In genomic region chr13:56615864-56616263, GRCm38 (mm10) we compare ENCODE assay signal across 10 mouse cellular contexts. TPM values are rescaled to one million over a fixed set of nuclear protein-coding genes. Genes with fewer than 3 reads are reported as not detected.
DNase-seq lines count a peak whose midpoint lies in the region; ATAC-seq and TF ChIP-seq lines count a peak whose summit lies in the region.
"Had no signal": no experiment of that assay in that cellular context is flagged by ENCODE, and none has a peak within 500 bp of the region (broad histone marks: within the 10 kb centered on the region; RNA-seq: fewer than 3 reads in every experiment).

No protein-coding gene starts in this region.

- no peak overlapping the region for H3K9ac ChIP-seq in hindbrain, embryonic 14.5 days
- H3K9ac ChIP-seq in hindbrain, embryonic 13.5 days: no peak overlapping the region
- no peak overlapping the region for H3K9ac ChIP-seq in midbrain, embryonic 15.5 days

- TF ChIP-seq POLR2A in brain, embryonic 14.5 days (IDR thresholded peaks at IDR 0.05; ENCODE audit: borderline replicate concordance, extremely low read depth, insufficient read depth, insufficient read length, poor library complexity, severe bottlenecking): no peak

- no peak overlapping the region for H3K4me2 ChIP-seq in hindbrain, embryonic 14.5 days (replicated peaks)
- H3K4me2 ChIP-seq in hindbrain, embryonic 13.5 days: no peak overlapping the region
- no peak overlapping the region for H3K4me2 ChIP-seq in midbrain, embryonic 15.5 days

- H3K27me3 ChIP-seq in hindbrain, embryonic 14.5 days (ENCODE audit: control insufficient read depth, insufficient read depth, low read length): no peaks in the 10 kb centered on the region
- H3K27me3 ChIP-seq in hindbrain, embryonic 13.5 days: peaks cover 24% of the 10 kb centered on the region
- 0 out of 2 replicates have a peak, but pooled peaks cover 2% of the 10 kb centered on the region for H3K27me3 ChIP-seq in limb, embryonic 10.5 days (ENCODE audit: low read depth, poor library complexity, severe bottlenecking)
- H3K27me3 ChIP-seq in midbrain, embryonic 15.5 days (replicated peaks): peaks cover 10% of the 10 kb centered on the region

- no peaks in the 10 kb centered on the region; the same call in 1 of the 2 replicates for H3K4me1 ChIP-seq in hindbrain, embryonic 14.5 days (replicated peaks; ENCODE audit: control insufficient read depth, insufficient read depth, low read length)
- H3K4me1 ChIP-seq in hindbrain, embryonic 13.5 days (replicated peaks): peaks cover 30% of the 10 kb centered on the region
- H3K4me1 ChIP-seq in limb, embryonic 10.5 days: peaks cover 89% of the 10 kb centered on the region
- peaks cover 7% of the 10 kb centered on the region; the same call in 1 of the 2 replicates for H3K4me1 ChIP-seq in midbrain, embryonic 15.5 days

- no peak overlapping the region for H3K4me3 ChIP-seq in hindbrain, embryonic 14.5 days (replicated peaks; ENCODE audit: low read length)
- no peak overlapping the region for H3K4me3 ChIP-seq in hindbrain, embryonic 13.5 days
- no peak overlapping the region for H3K4me3 ChIP-seq in limb, embryonic 10.5 days
- no peak overlapping the region for H3K4me3 ChIP-seq in midbrain, embryonic 15.5 days

- ATAC-seq in hindbrain, embryonic 14.5 days (ENCODE audit: low FRiP score): 0 out of 2 replicates have a peak, but pooled peaks have one; percentile 14
- ATAC-seq in hindbrain, embryonic 13.5 days (ENCODE audit: low FRiP score): no peak
- ATAC-seq in midbrain, embryonic 15.5 days (replicated peaks): no peak
- ATAC-seq: inflammation-experienced regulatory T-cells, adult 6 months had no signal

- TF ChIP-seq CTCF in brain, embryonic 14.5 days (IDR thresholded peaks at IDR 0.05; ENCODE audit: borderline replicate concordance, extremely low read depth, insufficient read depth, insufficient read length): peak; percentile 22; the same call in 1 of the 2 replicates

- no peak overlapping the region for H3K27ac ChIP-seq in hindbrain, embryonic 14.5 days
- H3K27ac ChIP-seq in hindbrain, embryonic 13.5 days: no peak overlapping the region
- peak overlapping the region; percentile 27; the same call in 1 of the 2 replicates for H3K27ac ChIP-seq in limb, embryonic 10.5 days
- no peak overlapping the region for H3K27ac ChIP-seq in midbrain, embryonic 15.5 days

- peak; percentile 50 for DNase-seq in hindbrain, embryonic 14.5 days (ENCODE audit: low spot score)
- DNase-seq in B cell, adult 2 months: peak; percentile 34 to 38
- DNase-seq in brain, embryonic 14.5 days (ENCODE audit: low read depth): peak; percentile 77
- DNase-seq in limb, embryonic 10.5 days (ENCODE audit: low spot score): no peak
- no peak for DNase-seq in spleen, postnatal 4 days (ENCODE audit: low spot score in 2 of 2)
- no peak for DNase-seq in adrenal gland, adult 18-20 months (ENCODE audit: low spot score in 2 of 2)
- DNase-seq: spleen, adult 18-20 months had no signal

- no peaks in the 10 kb centered on the region for H3K9me3 ChIP-seq in hindbrain, embryonic 14.5 days (ENCODE audit: control insufficient read depth, low read length)
- H3K9me3 ChIP-seq in hindbrain, embryonic 13.5 days: no peaks in the 10 kb centered on the region
- H3K9me3 ChIP-seq in limb, embryonic 10.5 days (replicated peaks): no peaks in the 10 kb centered on the region
- no peaks in the 10 kb centered on the region for H3K9me3 ChIP-seq in midbrain, embryonic 15.5 days

- 77% methylated on average over 9 of the region's 9 CpGs for WGBS in hindbrain, embryonic 14.5 days
- WGBS in hindbrain, embryonic 13.5 days: 80% methylated on average over 9 of the region's 9 CpGs
- WGBS in limb, embryonic 10.5 days: 86% methylated on average over 9 of the region's 9 CpGs
- WGBS in midbrain, embryonic 15.5 days: 63% methylated on average over 9 of the region's 9 CpGs

- H3K36me3 ChIP-seq in hindbrain, embryonic 14.5 days (replicated peaks; ENCODE audit: control insufficient read depth, insufficient read depth): no peaks in the 10 kb centered on the region
- no peaks in the 10 kb centered on the region for H3K36me3 ChIP-seq in hindbrain, embryonic 13.5 days
- peaks cover 32% of the 10 kb centered on the region for H3K36me3 ChIP-seq in limb, embryonic 10.5 days
- no peaks in the 10 kb centered on the region for H3K36me3 ChIP-seq in midbrain, embryonic 15.5 days (replicated peaks)

RNA-seq across cellular contexts. Expression of gene Tgfbi, which starts 6.5 kb away (rescaled TPM):
- polyA plus RNA-seq in hindbrain, embryonic 14.5 days (2014; fragmentation: Nextera tagmentation; extraction: Ambion mirVana): 5.2 and 7.1 TPM in 2 replicates
- polyA plus RNA-seq in hindbrain, embryonic 13.5 days (2015; fragmentation: Nextera tagmentation; extraction: Ambion mirVana): 11.3 and 14.6 TPM in 2 replicates
- 4.1 and 7.0 TPM in 2 replicates for polyA plus RNA-seq in brain, embryonic 14.5 days (2012; rRNA removed)
- 26.3 and 38.9 TPM in 2 replicates for polyA plus RNA-seq in limb, embryonic 10.5 days (2016; fragmentation: Nextera tagmentation; extraction: Ambion mirVana)
- 10 to 100 TPM; 38.3 to 86.5 TPM for total RNA-seq in adrenal gland, adult 18-20 months (2021)
- 3.6 and 4.4 TPM in 2 replicates for polyA plus RNA-seq in midbrain, embryonic 15.5 days (2015; fragmentation: Nextera tagmentation; extraction: Ambion mirVana)

Comparison
In these comparisons a context has a peak if more than half of its experiments do, and no peak if none do; other contexts are left out.
1. DNase-seq: peak in hindbrain, embryonic 14.5 days (single experiment), B cell, adult 2 months (2 of 2) and brain, embryonic 14.5 days (single experiment); none in limb, embryonic 10.5 days (single experiment), spleen, postnatal 4 days (0 of 2) and adrenal gland, adult 18-20 months (0 of 2).